Mouse (Mus musculus) adrenal gland, postnatal 36 days (tissue): ENCODE results near the gene Zfp583. TPM values are rescaled to one million over a fixed set of nuclear protein-coding genes. Genes with fewer than 3 reads are reported as not detected.

Source experiments
- DNase-seq, 2 experiments: peaks; one replicate each; pipeline ENCODE4 v3.0.0; 2021; ENCODE audit warnings: mixed read lengths in 1 of 2
- total RNA-seq, 2 experiments: library from RNA; stranded (reverse); gene quantifications; 2 replicates each; pipeline ENCODE4 v1.2.3; 2021

The Zfp583 gene
- total RNA-seq, 2 experiments from 2014 or later, result 2.1 to 3.2 TPM

- peak; percentile 99 to 100 for DNase-seq
These were observed 45.0 kb downstream of the Zfp583 start, which contains the start of gene Zfp667 for GRCm38 (mm10) chr7:6285842-6286705. Gene Zfp667 (plus strand): TSS chr7:6286579.

GRCm38 (mm10) chr7:6285366-6285765, 45.7 kb downstream of the Zfp583 start:
- no peak for DNase-seq

DNA sequence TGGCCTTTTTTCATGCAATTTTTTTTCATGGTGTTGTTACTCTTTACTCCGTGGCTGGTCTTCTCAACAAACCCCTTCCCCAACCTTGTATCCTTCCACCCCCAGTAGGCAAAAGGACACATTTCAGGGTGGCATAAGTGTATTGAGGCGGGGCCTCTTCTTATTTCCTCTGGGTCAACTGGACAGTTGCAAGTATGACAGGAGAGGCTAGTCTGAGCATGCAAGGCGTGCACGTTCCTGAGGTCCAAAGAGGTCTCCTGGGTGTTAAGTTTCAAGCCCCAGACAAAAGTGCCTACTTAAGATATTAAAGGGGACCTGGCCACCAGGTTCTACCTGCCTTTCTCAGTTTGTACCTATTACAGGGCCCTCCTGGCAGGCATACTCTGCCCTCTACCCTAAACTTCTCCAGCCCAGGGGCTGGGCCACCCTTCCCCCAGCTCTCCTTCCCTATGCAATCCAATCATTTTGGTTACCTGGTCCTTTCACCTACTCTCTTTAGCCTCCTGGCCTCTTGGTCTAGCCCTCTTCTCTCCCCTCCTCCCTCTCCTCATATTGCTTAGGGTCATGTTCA, 46.6 kb downstream of the Zfp583 start:
- no peak for DNase-seq

GRCm38 (mm10) chr7:6283451-6284075, 47.5 kb downstream of the Zfp583 start:
- DNase-seq, result peak; percentile 71 to 85

DNA sequence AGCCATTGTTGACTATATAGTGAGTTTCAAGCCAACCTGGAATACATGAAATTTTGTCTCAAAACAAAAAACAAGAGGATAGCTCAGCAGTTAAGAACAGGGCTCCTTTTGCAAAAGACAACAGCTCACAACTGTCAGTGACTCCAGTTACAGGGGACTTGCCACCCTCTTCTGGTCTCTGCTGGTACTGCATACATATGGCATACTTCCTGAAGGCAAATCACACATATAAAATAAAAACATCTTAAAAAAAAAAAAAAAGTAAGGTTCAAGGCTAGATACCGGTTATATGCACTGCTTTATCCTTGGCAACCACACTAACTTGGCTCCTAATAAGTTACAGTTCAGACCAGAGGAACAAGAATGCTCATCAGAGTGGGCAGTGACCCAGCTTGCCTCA, 48.3 kb downstream of the Zfp583 start:
- peak; percentile 67 to 82 for DNase-seq

- no peak for DNase-seq
These were observed 53.2 kb downstream of the Zfp583 start for GRCm38 (mm10) chr7:6277906-6278305.

DNA sequence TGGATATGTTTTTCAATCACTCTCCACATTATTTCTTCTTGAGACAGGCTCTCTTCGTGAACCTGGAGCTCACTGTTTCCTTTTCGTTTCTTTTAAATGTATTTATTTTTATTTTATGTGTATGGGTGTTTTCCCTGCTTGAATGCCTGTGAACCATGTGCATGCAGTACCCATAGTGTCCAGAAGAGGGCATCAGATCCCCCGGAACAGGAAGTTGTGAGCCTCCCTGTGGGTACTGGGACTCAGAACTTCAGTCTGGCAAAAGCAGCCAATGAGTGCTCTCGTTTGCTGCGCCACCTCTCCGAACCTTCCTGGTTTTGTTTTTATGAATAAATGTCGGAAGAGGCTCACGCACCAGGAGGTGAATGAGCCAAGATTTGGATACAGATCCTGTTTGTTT, 65.4 kb downstream of the Zfp583 start:
- peak; percentile 29 to 35 for DNase-seq

Other genes starting within 250 kb of the Zfp583 start
- 10 to 100 TPM; 35.1 to 50.9 TPM for gene Zfp787, start 175.3 kb downstream of the Zfp583 start, total RNA-seq
- gene Zfp444, start 159.1 kb downstream of the Zfp583 start, total RNA-seq, result 10 to 100 TPM; 26.4 to 35.9 TPM
- not detected for gene Galp, start 134.2 kb downstream of the Zfp583 start, total RNA-seq
- not detected for gene Zscan5b, start 109.0 kb downstream of the Zfp583 start, total RNA-seq
- gene Epp13, start 78.6 kb downstream of the Zfp583 start, total RNA-seq, result not detected
- 1 to 10 TPM; 5.9 to 9.8 TPM for gene Zfp667, start 44.7 kb downstream of the Zfp583 start, total RNA-seq
- under 1 TPM; 0.70 to 0.79 TPM for gene Gm3854, start 12.5 kb upstream of the Zfp583 start, total RNA-seq
- 1 to 10 TPM; 1.8 to 3.2 TPM for gene Zfp78, start 32.0 kb upstream of the Zfp583 start, total RNA-seq
- gene Zfp28, start 52.0 kb upstream of the Zfp583 start, total RNA-seq, result 1 to 10 TPM; 2.2 to 2.8 TPM
- gene Smim17, start 67.4 kb upstream of the Zfp583 start, total RNA-seq, result under 1 TPM; 0.13 to 0.66 TPM
- not detected for gene Gm20715, start 79.0 kb upstream of the Zfp583 start, total RNA-seq
- gene Olfr1344, start 107.4 kb upstream of the Zfp583 start, total RNA-seq, result not detected
- not detected for gene Olfr1336, start 124.9 kb upstream of the Zfp583 start, total RNA-seq
- not detected for gene Olfr1346, start 135.8 kb upstream of the Zfp583 start, total RNA-seq
- gene Olfr5, start 155.7 kb upstream of the Zfp583 start, total RNA-seq, result not detected
- gene Olfr1347, start 168.5 kb upstream of the Zfp583 start, total RNA-seq, result not detected
- not detected for gene Olfr1348, start 177.5 kb upstream of the Zfp583 start, total RNA-seq
- gene Olfr1349, start 191.7 kb upstream of the Zfp583 start, total RNA-seq, result not detected
- not detected for gene Olfr1350, start 233.6 kb upstream of the Zfp583 start, total RNA-seq